Mouse (Mus musculus): ENCODE results near the gene Rnf115. TPM values are rescaled to one million over a fixed set of nuclear protein-coding genes. Genes with fewer than 3 reads are reported as not detected.

The Rnf115 gene
- total RNA-seq, 1 experiment from 2014 or later, result 37.2 TPM

GRCm38 (mm10) chr3:96834587-96835348 lies 107.3 kb downstream of the Rnf115 start:
- no peak for DNase-seq

- DNase-seq, result no peak
Observed at GRCm38 (mm10) chr3:96836414-96836813, 109.0 kb downstream of the Rnf115 start.

- no peak for DNase-seq
Observed at GRCm38 (mm10) chr3:96838996-96839645, 111.7 kb downstream of the Rnf115 start.

Other genes starting within 250 kb of the Rnf115 start
- not detected in 2 replicates for gene Hfe2, start 202.5 kb upstream of the Rnf115 start, total RNA-seq (2021)
- gene Txnip, start 169.7 kb upstream of the Rnf115 start, total RNA-seq (2021), result 421 and 586 TPM in 2 replicates
- gene Gm16253, start 150.7 kb upstream of the Rnf115 start, total RNA-seq (2021), result not detected in 2 replicates
- gene Polr3gl, start 133.5 kb upstream of the Rnf115 start, total RNA-seq (2021), result 37.7 and 44.9 TPM in 2 replicates
- gene Ankrd34a, start 131.0 kb upstream of the Rnf115 start, total RNA-seq (2021), result 0.71 and 0.97 TPM in 2 replicates
- 32.9 and 50.0 TPM in 2 replicates for gene Lix1l, start 126.5 kb upstream of the Rnf115 start, total RNA-seq (2021)
- gene Rbm8a, start 97.7 kb upstream of the Rnf115 start, total RNA-seq (2021), result 72.9 and 97.5 TPM in 2 replicates
- gene Pex11b, start 92.3 kb upstream of the Rnf115 start, total RNA-seq (2021), result 41.6 and 58.7 TPM in 2 replicates
- 0.55 and 0.71 TPM in 2 replicates for gene Gm42957, start 92.2 kb upstream of the Rnf115 start, total RNA-seq (2021)
- 1.9 and 2.0 TPM in 2 replicates for gene Itga10, start 82.1 kb upstream of the Rnf115 start, total RNA-seq (2021)
- gene Ankrd35, start 57.5 kb upstream of the Rnf115 start, total RNA-seq (2021), result 2.3 and 3.2 TPM in 2 replicates
- gene Pias3, start 31.3 kb upstream of the Rnf115 start, total RNA-seq (2021), result 27.6 and 33.1 TPM in 2 replicates
- 0.67 TPM in 1 of 2 replicates, not detected in the other for gene Nudt17, start 19.1 kb upstream of the Rnf115 start, total RNA-seq (2021)
- 27.5 and 32.4 TPM in 2 replicates for gene Polr3c, start within 50 bp of the Rnf115 start, total RNA-seq (2021)
- gene Pdzk1, start 101.6 kb downstream of the Rnf115 start, total RNA-seq (2021), result 1.00 TPM in 1 of 2 replicates, not detected in the other
- not detected in 2 replicates for gene Cd160, start 101.7 kb downstream of the Rnf115 start, total RNA-seq (2021)
- 1.2 TPM in 2 replicates for gene Gja5, start 177.0 kb downstream of the Rnf115 start, total RNA-seq (2021)
- gene Gpr89, start 177.7 kb downstream of the Rnf115 start, total RNA-seq (2021), result 25.6 and 35.8 TPM in 2 replicates
- not detected in 2 replicates for gene Gja8, start 198.4 kb downstream of the Rnf115 start, total RNA-seq (2021)

All from adrenal gland, postnatal 25 days (tissue).